Mouse (Mus musculus) olfactory bulb, adult 2 months (tissue): ENCODE results near the gene Nbl1. TPM values are rescaled to one million over a fixed set of nuclear protein-coding genes. Genes with fewer than 3 reads are reported as not detected.

Experiments used
- H3K27ac ChIP-seq: fragments of 200-500 bp; 2 replicates; pipeline ENCODE4 v1.5.1; 2012; ENCODE audit warnings: low read depth, low read length; ENCODE audit not compliant: insufficient read depth
- H3K4me1 ChIP-seq: fragments of 200-500 bp; 2 replicates; pipeline ENCODE4 v1.6.1; 2012; ENCODE audit warnings: low read length; ENCODE audit not compliant: control insufficient read depth, insufficient read depth
- H3K4me3 ChIP-seq: fragments of 200-500 bp; 2 replicates; pipeline ENCODE4 v1.5.1; 2012; ENCODE audit warnings: mild to moderate bottlenecking, low read depth, low read length, moderate library complexity; ENCODE audit not compliant: insufficient read depth
- CTCF ChIP-seq: fragments of 200-500 bp; IDR thresholded peaks from 2 replicates; pipeline ENCODE4 v1.5.1; 2012; ENCODE audit warnings: low read depth, mild to moderate bottlenecking, low read length, moderate library complexity; ENCODE audit not compliant: insufficient read depth
- POLR2A ChIP-seq: fragments of 200-500 bp; IDR thresholded peaks from 2 replicates; pipeline ENCODE4 v1.6.1; 2012; ENCODE audit warnings: mild to moderate bottlenecking, low read depth, low read length, moderate library complexity; ENCODE audit not compliant: insufficient read depth
- WGBS: fragments of 180-500 bp; shearing (Covaris S2); methylation state at CpG from one replicate; pipeline ENCODE4 v1.1.7; 2018; 5-methylcytosine and 5-hydroxymethylcytosine counted together
- polyA plus RNA-seq: library from polyadenylated mRNA; stranded (reverse); fragments of >200 nt; gene quantifications from 2 replicates; pipeline ENCODE4 v1.2.4, GENCODE M21; 2012; ENCODE audit warnings: low replicate concordance; ENCODE audit not compliant: missing spikeins, insufficient read depth, insufficient read length

Nbl1 gene
- polyA plus RNA-seq = not detected in 2 replicates

GRCm38 (mm10) chr4:139092356-139093195 is at the start of gene Nbl1:
Gene Nbl1 (minus strand): TSS chr4:139092993.
- Histone ChIP-seq H3K27ac (no peak within 1 kb of the TSS), H3K4me3 (peak within 1 kb of the TSS; percentile 45), H3K4me1 (peaks cover 14% of the 10 kb centered on the region)
- TF ChIP-seq POLR2A = 0 out of 2 replicates have a peak, but pooled peaks have one; percentile 7
- no peak for TF ChIP-seq CTCF
- WGBS = under 1% methylated on average over 93 of the region's 105 CpGs

GRCm38 (mm10) chr4:139141785-139142184 is 49.0 kb upstream of the Nbl1 start:
- Histone ChIP-seq H3K4me3 (no peak overlapping the region), H3K4me1 (peaks cover 8% of the 10 kb centered on the region), H3K27ac (no peak overlapping the region)
- no peak for TF ChIP-seq POLR2A
- TF ChIP-seq CTCF = no peak
- WGBS = 82% methylated on average over 6 of the region's 6 CpGs

DNA sequence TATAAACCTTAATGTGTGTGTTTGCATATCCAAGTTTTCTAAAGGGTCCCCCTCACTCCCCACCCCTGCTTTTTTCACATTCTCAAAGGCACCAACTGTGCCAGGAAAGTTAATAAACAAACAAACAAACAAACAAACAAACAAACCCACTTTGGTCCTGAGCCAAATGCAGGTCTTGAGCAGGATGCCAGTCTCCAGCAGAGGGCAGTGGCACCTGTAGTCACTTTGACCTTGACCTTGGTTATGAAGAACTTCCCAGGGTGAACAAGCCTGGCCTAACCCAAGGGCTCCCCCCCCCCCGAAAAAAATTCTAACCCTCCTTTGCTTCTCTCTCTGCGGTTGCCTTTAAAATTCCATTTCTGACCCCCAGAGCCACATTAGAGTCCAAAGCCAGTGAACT is 47.5 kb upstream of the Nbl1 start:
- no peak overlapping the region for H3K27ac ChIP-seq
- 79% methylated on average over 2 of the region's 2 CpGs for WGBS
- no peak for TF ChIP-seq CTCF
- no peak for TF ChIP-seq POLR2A
- no peak overlapping the region for H3K4me3 ChIP-seq
- peaks cover 6% of the 10 kb centered on the region for H3K4me1 ChIP-seq

DNA sequence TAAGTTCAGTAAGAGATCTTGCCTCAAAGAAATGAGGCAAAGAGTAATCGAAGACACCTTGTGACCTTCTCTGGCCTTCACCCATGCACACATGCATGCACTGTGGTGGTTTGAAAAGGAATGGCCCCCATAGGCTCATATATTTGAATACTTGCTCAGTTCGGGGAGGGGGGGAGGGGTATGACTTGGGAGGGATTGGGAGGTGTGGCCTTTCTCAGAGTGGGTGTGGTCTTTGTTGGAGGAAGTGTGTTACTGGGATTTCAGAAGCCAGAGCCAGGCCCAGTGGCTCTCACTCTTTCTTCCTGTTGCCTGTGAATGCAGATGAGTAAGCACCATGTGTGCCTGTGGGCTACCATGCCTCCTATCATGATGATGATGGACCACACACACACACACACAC is 43.2 kb upstream of the Nbl1 start:
- no peak for TF ChIP-seq POLR2A
- TF ChIP-seq CTCF = no peak
- Histone ChIP-seq H3K27ac (no peak overlapping the region), H3K4me3 (no peak overlapping the region), H3K4me1 (peaks cover 5% of the 10 kb centered on the region)
- 84% methylated on average over 2 of the region's 2 CpGs for WGBS

- TF ChIP-seq CTCF (no peak), POLR2A (no peak)
- WGBS = 82% methylated on average over 5 of the region's 5 CpGs
- H3K4me1 ChIP-seq = peaks cover 12% of the 10 kb centered on the region
- H3K4me3 ChIP-seq = no peak overlapping the region
- no peak overlapping the region for H3K27ac ChIP-seq
Observed at GRCm38 (mm10) chr4:139133109-139133508, 40.3 kb upstream of the Nbl1 start.

GRCm38 (mm10) chr4:139131858-139132672 is 39.3 kb upstream of the Nbl1 start:
- TF ChIP-seq CTCF = no peak
- TF ChIP-seq POLR2A = no peak
- H3K4me1 ChIP-seq = peaks cover 12% of the 10 kb centered on the region
- H3K4me3 ChIP-seq = peak overlapping the region; percentile 8
- WGBS = 58% methylated on average over 14 of the region's 14 CpGs
- peak overlapping the region; percentile 71 for H3K27ac ChIP-seq

DNA sequence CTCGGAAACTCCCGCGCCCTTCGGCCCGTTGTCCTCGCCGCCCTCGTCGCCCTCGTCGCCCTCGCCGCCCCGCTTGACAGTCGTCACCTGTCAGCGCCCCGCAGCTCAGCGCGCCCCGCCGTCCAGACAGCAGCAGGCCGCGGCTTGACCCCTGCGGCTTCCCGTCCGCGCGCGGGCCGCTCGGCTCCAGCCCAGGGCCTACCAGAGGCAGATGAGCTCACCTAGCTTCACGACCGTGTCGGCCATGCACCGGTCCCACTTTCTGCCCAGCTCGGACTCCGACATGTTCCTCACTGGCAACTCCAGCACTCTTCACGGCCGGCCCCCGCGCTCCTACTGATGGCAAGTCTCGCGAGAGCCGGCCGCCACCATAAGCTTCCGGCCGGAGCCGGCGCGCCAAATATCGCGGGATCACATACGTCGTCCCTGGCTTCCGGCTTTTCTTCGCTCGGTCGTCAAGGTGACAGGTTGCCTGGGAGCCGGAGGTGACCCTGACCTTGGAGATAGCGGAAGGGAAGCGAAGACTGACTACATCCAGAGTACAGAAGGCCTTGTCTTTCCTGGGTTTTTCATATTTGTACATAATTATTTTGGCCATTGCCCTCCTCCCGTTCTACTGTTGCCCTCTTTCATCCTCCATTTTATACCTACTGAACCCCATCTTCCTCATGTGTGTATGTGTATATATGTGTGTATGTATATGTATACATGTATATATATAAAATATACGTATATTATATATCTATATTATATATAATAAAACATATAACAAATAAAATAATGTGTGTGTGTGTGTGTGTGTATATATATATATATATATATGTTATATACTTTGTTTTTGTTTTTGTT is 38.1 kb upstream of the Nbl1 start, which contains the start of gene Minos1:
Gene Minos1 (minus strand): TSS at position 413 of the 849 bp plus-strand sequence.
- Histone ChIP-seq H3K4me3 (peak within 1 kb of the TSS; percentile 77), H3K27ac (peak within 1 kb of the TSS; percentile 88), H3K4me1 (peaks cover 12% of the 10 kb centered on the region)
- under 1% methylated on average over 63 of the region's 63 CpGs for WGBS
- peak; percentile 78 for TF ChIP-seq POLR2A
- TF ChIP-seq CTCF = no peak

DNA sequence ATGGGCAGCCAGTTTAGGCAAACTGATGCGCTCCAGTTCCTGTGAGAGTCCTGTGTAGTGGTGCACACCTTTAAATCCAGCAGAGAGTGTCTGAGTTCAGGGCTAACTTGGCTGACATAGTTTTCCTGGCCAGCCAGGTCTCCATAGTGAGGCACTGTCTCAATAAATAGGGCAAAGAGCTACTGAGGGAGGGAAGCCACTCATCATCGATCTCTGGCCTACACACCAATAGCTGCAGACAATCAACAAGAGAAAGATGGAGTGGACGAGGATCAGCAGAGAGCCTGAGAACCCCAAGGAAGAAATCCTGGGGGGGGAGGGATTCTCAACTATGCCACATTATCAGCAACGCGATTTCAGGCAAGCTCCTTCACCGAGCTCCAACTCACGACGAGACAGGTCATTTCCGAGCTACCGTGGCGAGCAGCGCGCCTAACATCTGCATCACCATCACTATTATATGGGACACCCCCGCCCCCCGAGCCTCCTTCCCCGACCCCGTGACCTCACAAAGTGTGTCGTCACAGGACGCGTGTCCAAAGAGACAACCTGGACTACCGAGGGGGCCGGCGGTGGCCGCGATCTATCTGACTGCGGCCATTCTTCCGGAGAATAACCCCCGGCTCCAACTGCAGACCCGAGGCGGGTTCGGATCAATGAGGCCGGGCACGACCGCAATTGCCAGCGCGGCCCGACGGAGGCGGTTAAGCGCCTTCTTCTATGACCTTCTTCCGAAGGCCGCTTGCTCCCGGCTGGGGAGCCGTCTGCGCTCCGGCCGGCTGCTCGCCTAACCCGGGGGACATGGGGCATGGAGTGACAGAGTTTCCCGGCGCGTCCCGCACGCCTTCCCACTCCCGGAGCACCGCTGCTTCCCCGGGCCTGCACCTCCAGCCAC is 37.3 kb upstream of the Nbl1 start:
- peak overlapping the region; percentile 55 for H3K27ac ChIP-seq
- TF ChIP-seq CTCF (0 out of 2 replicates have a peak, but pooled peaks have one; percentile 6), POLR2A (no peak)
- peak overlapping the region; percentile 77 for H3K4me3 ChIP-seq
- H3K4me1 ChIP-seq = peaks cover 12% of the 10 kb centered on the region
- WGBS = 2% methylated on average over 57 of the region's 57 CpGs
